ENCODE assay signal across 5 mouse cellular contexts in genomic region chr8:71807788-71808187, GRCm38 (mm10).
DNase-seq lines count a peak whose midpoint lies in the region; ATAC-seq lines count a peak whose summit lies in the region.
"Not testable (repeated sequence)": the region's sequence is repeated elsewhere in the genome, so short reads cannot be mapped to it uniquely, and the experiment has no call there.

No protein-coding gene starts in this region.

- not testable (repeated sequence) for H3K9me3 ChIP-seq in forebrain, embryonic 11.5 days (ENCODE audit: control insufficient read depth, low read length); intestine, embryonic 14.5 days (ENCODE audit: control insufficient read depth, low read length); limb, embryonic 11.5 days (ENCODE audit: control insufficient read depth, low read length); midbrain, embryonic 11.5 days (ENCODE audit: control insufficient read depth, low read length)

- H3K36me3 ChIP-seq in forebrain, embryonic 11.5 days (ENCODE audit: control insufficient read depth, insufficient read depth, low read length); intestine, embryonic 14.5 days (ENCODE audit: control insufficient read depth, insufficient read depth, low read length); limb, embryonic 11.5 days (ENCODE audit: control insufficient read depth, insufficient read depth, low read length); midbrain, embryonic 11.5 days (ENCODE audit: control insufficient read depth, insufficient read depth, low read length): not testable (repeated sequence)

- H3K4me3 ChIP-seq in forebrain, embryonic 11.5 days (ENCODE audit: low read depth, low read length); intestine, embryonic 14.5 days (ENCODE audit: low read depth, low read length); limb, embryonic 11.5 days (ENCODE audit: low read depth, low read length); midbrain, embryonic 11.5 days (ENCODE audit: low read depth, low read length): not testable (repeated sequence)

- H3K27me3 ChIP-seq in forebrain, embryonic 11.5 days (ENCODE audit: control insufficient read depth, insufficient read depth, low read length); intestine, embryonic 14.5 days (replicated peaks; ENCODE audit: control insufficient read depth, insufficient read depth, low read length); limb, embryonic 11.5 days (ENCODE audit: control insufficient read depth, insufficient read depth, low read length); midbrain, embryonic 11.5 days (ENCODE audit: control insufficient read depth, insufficient read depth, low read length): not testable (repeated sequence)

- H3K4me1 ChIP-seq in forebrain, embryonic 11.5 days (replicated peaks; ENCODE audit: control insufficient read depth, insufficient read depth, low read length); intestine, embryonic 14.5 days (replicated peaks; ENCODE audit: control insufficient read depth, insufficient read depth, low read length); limb, embryonic 11.5 days (ENCODE audit: control insufficient read depth, insufficient read depth, low read length); midbrain, embryonic 11.5 days (ENCODE audit: control insufficient read depth, insufficient read depth, low read length): not testable (repeated sequence)

- H3K27ac ChIP-seq in forebrain, embryonic 11.5 days (ENCODE audit: low read depth, low read length); intestine, embryonic 14.5 days (ENCODE audit: low read depth); limb, embryonic 11.5 days (replicated peaks; ENCODE audit: low read depth, low read length); midbrain, embryonic 11.5 days (ENCODE audit: low read depth, low read length): not testable (repeated sequence)

- ATAC-seq in forebrain, embryonic 11.5 days (replicated peaks; ENCODE audit: low FRiP score); midbrain, embryonic 11.5 days (ENCODE audit: low FRiP score): not testable (repeated sequence)
- 0 out of 2 replicates have a peak, but pooled peaks have one; percentile 27 for ATAC-seq in intestine, embryonic 14.5 days (replicated peaks; ENCODE audit: low FRiP score, low TSS enrichment, low read depth)
- ATAC-seq in limb, embryonic 11.5 days (ENCODE audit: insufficient number of reproducible peaks, low FRiP score, low TSS enrichment, low read depth) = 0 out of 2 replicates have a peak, but pooled peaks have one; percentile 75

- not testable (repeated sequence) for H3K4me2 ChIP-seq in forebrain, embryonic 11.5 days (ENCODE audit: low read depth, low read length, severe bottlenecking); intestine, embryonic 14.5 days (ENCODE audit: low read length); limb, embryonic 11.5 days (ENCODE audit: low read depth, severe bottlenecking); midbrain, embryonic 11.5 days

- 87% methylated on average over 3 of the region's 4 CpGs for WGBS in forebrain, embryonic 11.5 days
- WGBS in intestine, embryonic 14.5 days = 38% methylated on average over 3 of the region's 4 CpGs
- 65% methylated on average over 3 of the region's 4 CpGs for WGBS in limb, embryonic 11.5 days
- 79% methylated on average over 3 of the region's 4 CpGs for WGBS in midbrain, embryonic 11.5 days

- H3K9ac ChIP-seq in forebrain, embryonic 11.5 days (ENCODE audit: low read length); intestine, embryonic 14.5 days (ENCODE audit: low read length); limb, embryonic 11.5 days (ENCODE audit: low read length); midbrain, embryonic 11.5 days (ENCODE audit: low read length): not testable (repeated sequence)

- DNase-seq in forebrain, embryonic 11.5 days (ENCODE audit: low spot score) = peak; percentile 21
- DNase-seq in intestine, embryonic 14.5 days (ENCODE audit: low spot score) = peak; percentile 49
- DNase-seq in limb, embryonic 11.5 days (ENCODE audit: low spot score) = not testable (repeated sequence)
- DNase-seq in midbrain, embryonic 11.5 days (ENCODE audit: low spot score, missing footprints) = peak; percentile 62
- peak; percentile 75 for DNase-seq in yolk sac, embryonic 10.5 days (ENCODE audit: low spot score)
